Mouse (Mus musculus): ENCODE results near the gene Arnt2.

Arnt2 gene

GRCm38 (mm10) chr7:84287226-84287587 lies 122.8 kb downstream of the Arnt2 start:
- DNase-seq (ENCODE audit: low spot score in 2 of 2) = no peak

GRCm38 (mm10) chr7:84286526-84287225 lies 123.3 kb downstream of the Arnt2 start:
- DNase-seq (ENCODE audit: low spot score in 2 of 2) = no peak

GRCm38 (mm10) chr7:84285790-84286189 lies 124.2 kb downstream of the Arnt2 start:
- no peak for DNase-seq (ENCODE audit: low spot score in 2 of 2)

GRCm38 (mm10) chr7:84284974-84285373 lies 125.0 kb downstream of the Arnt2 start:
- no peak for DNase-seq (ENCODE audit: low spot score in 2 of 2)

GRCm38 (mm10) chr7:84282231-84282630 lies 127.7 kb downstream of the Arnt2 start:
- DNase-seq (ENCODE audit: low spot score in 2 of 2) = no peak

- no peak for DNase-seq (ENCODE audit: low spot score in 2 of 2)
Measured at GRCm38 (mm10) chr7:84279231-84279630, 130.7 kb downstream of the Arnt2 start.

- no peak for DNase-seq (ENCODE audit: low spot score in 2 of 2)
Measured at GRCm38 (mm10) chr7:84275312-84275711, 134.7 kb downstream of the Arnt2 start.

GRCm38 (mm10) chr7:84273930-84274329 lies 136.0 kb downstream of the Arnt2 start:
- no peak for DNase-seq (ENCODE audit: low spot score in 2 of 2)

- DNase-seq (ENCODE audit: low spot score in 2 of 2) = peak; percentile 69 to 74
Measured at GRCm38 (mm10) chr7:84272206-84272818, 137.7 kb downstream of the Arnt2 start.

- DNase-seq (ENCODE audit: low spot score in 2 of 2) = no peak
Measured at GRCm38 (mm10) chr7:84271429-84271828, 138.5 kb downstream of the Arnt2 start.

- DNase-seq (ENCODE audit: low spot score in 2 of 2) = no peak
Measured at GRCm38 (mm10) chr7:84263466-84263865, 146.5 kb downstream of the Arnt2 start.

- no peak for DNase-seq (ENCODE audit: low spot score in 2 of 2)
Measured at GRCm38 (mm10) chr7:84261341-84261740, 148.6 kb downstream of the Arnt2 start.

GRCm38 (mm10) chr7:84260401-84260800 lies 149.6 kb downstream of the Arnt2 start:
- no peak for DNase-seq (ENCODE audit: low spot score in 2 of 2)

- DNase-seq (ENCODE audit: low spot score in 2 of 2) = no peak
Measured at GRCm38 (mm10) chr7:84259309-84259985, 150.5 kb downstream of the Arnt2 start.

GRCm38 (mm10) chr7:84256661-84257060 lies 153.3 kb downstream of the Arnt2 start:
- no peak for DNase-seq (ENCODE audit: low spot score in 2 of 2)

- no peak for DNase-seq (ENCODE audit: low spot score in 2 of 2)
Measured at GRCm38 (mm10) chr7:84256245-84256644, 153.7 kb downstream of the Arnt2 start.

- no peak for DNase-seq (ENCODE audit: low spot score in 2 of 2)
Measured at GRCm38 (mm10) chr7:84254916-84255315, 155.1 kb downstream of the Arnt2 start.

GRCm38 (mm10) chr7:84254311-84254710 lies 155.7 kb downstream of the Arnt2 start:
- no peak for DNase-seq (ENCODE audit: low spot score in 2 of 2)

- no peak for DNase-seq (ENCODE audit: low spot score in 2 of 2)
Measured at GRCm38 (mm10) chr7:84251667-84252066, 158.3 kb downstream of the Arnt2 start.

- no peak for DNase-seq (ENCODE audit: low spot score in 2 of 2)
Measured at GRCm38 (mm10) chr7:84250736-84251135, 159.2 kb downstream of the Arnt2 start.

GRCm38 (mm10) chr7:84249951-84250350 lies 160.0 kb downstream of the Arnt2 start:
- no peak for DNase-seq (ENCODE audit: low spot score in 2 of 2)

- DNase-seq (ENCODE audit: low spot score in 2 of 2) = no peak
Measured at GRCm38 (mm10) chr7:84249381-84249780, 160.6 kb downstream of the Arnt2 start.

Measured in urinary bladder, postnatal 4 days (tissue).